Mouse (Mus musculus): ENCODE data around the gene Ap1g2. TPM values are rescaled to one million over a fixed set of nuclear protein-coding genes. Genes with fewer than 3 reads are reported as not detected.

Ap1g2 gene
- polyA plus RNA-seq, 1 experiment, result 28.2 TPM

DNA sequence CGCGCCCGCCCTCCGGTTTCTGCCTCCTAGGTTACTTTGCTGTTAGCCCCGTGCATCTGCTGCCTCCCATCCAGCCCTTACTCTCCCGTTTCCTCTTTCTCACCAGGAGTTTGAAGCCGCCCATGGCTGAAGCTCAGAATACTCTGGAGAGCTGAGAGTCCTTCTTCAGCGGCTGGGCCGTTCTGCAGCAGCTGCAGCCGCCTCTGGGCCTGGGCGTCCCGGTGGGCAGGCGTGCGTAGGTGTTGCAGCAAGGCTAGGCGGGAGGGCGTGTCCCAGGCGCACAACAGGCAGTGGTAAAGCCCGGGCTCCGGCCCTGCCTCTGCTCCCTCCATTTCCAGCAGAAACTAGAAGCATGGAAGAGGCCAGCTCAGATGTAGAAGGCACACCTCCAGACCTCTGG is 34.6 kb downstream of the Ap1g2 start:
- no peak for TF ChIP-seq CTCF (conservative IDR thresholded peaks at IDR 0.05; ENCODE audit: insufficient read depth, insufficient read length, low read depth, low read length)
- 50% methylated on average over 19 of the region's 19 CpGs for WGBS
- DNase-seq, result no peak
- Histone ChIP-seq H3K4me1 (ENCODE audit: control insufficient read depth, insufficient read depth, low read length) (no peaks in the 10 kb centered on the region), H3K27me3 (replicated peaks; ENCODE audit: control insufficient read depth, insufficient read depth, low read length) (no peaks in the 10 kb centered on the region), H3K4me3 (ENCODE audit: insufficient read depth, low read depth, low read length) (no peak overlapping the region), H3K36me3 (ENCODE audit: control insufficient read depth, insufficient read depth, low read length) (no peaks in the 10 kb centered on the region), H3K27ac (ENCODE audit: insufficient read depth, low read depth, low read length) (no peak overlapping the region)

DNA sequence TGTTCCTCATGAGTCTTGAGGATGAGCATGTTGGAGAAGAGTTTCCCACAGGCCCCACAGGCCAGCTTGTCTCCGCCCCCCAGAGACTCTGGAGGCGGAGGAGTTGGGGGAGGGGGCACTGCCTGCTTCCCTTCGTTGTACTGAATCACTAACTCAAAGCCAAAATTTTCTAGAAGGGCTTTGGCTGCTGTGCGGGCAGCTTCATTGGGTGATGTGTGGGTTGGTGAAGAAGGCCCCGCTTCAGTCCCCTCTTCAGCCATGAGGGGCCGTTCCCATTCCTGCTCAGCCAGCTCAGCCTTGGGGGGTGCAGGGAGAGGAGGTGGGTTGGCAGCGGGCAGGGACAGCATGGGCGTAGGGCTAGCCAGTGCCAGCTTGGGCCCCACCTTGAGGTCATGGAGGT is 40.4 kb downstream of the Ap1g2 start:
- TF ChIP-seq CTCF (conservative IDR thresholded peaks at IDR 0.05; ENCODE audit: insufficient read depth, insufficient read length, low read depth, low read length), result no peak
- no peak for TF ChIP-seq POLR2A (IDR thresholded peaks at IDR 0.05; ENCODE audit: low read depth, low read length)
- Histone ChIP-seq H3K27me3 (replicated peaks; ENCODE audit: control insufficient read depth, insufficient read depth, low read length) (no peaks in the 10 kb centered on the region), H3K27ac (ENCODE audit: insufficient read depth, low read depth, low read length) (no peak overlapping the region), H3K4me3 (ENCODE audit: insufficient read depth, low read depth, low read length) (no peak overlapping the region), H3K4me1 (ENCODE audit: control insufficient read depth, insufficient read depth, low read length) (no peaks in the 10 kb centered on the region), H3K36me3 (ENCODE audit: control insufficient read depth, insufficient read depth, low read length) (no peaks in the 10 kb centered on the region)
- 92% methylated on average over 8 of the region's 8 CpGs for WGBS
- no peak for DNase-seq

DNA sequence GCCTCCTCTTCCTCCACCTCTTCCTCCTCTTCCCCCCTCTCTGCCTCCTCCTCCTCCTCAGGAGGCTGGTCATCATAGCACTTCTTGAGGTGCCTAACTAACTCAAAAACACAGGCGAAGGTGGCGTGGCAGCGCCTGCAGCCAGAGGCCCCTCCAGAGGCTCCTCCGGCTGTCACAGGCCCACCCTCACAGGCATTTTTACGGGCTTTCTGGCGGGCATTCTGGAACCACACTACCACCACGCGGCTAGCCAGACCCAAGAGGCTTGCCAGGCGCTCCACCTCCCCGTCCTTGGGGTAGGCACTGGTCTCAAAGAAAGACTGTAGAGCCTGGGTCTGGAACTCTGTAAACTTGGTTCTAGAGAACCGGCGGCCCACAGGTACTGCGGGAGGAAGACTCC is 41.0 kb downstream of the Ap1g2 start:
- DNase-seq, result no peak
- Histone ChIP-seq H3K27me3 (replicated peaks; ENCODE audit: control insufficient read depth, insufficient read depth, low read length) (no peaks in the 10 kb centered on the region), H3K4me3 (ENCODE audit: insufficient read depth, low read depth, low read length) (no peak overlapping the region), H3K4me1 (ENCODE audit: control insufficient read depth, insufficient read depth, low read length) (no peaks in the 10 kb centered on the region), H3K27ac (ENCODE audit: insufficient read depth, low read depth, low read length) (no peak overlapping the region), H3K36me3 (ENCODE audit: control insufficient read depth, insufficient read depth, low read length) (no peaks in the 10 kb centered on the region)
- 91% methylated on average over 13 of the region's 13 CpGs for WGBS
- TF ChIP-seq CTCF (conservative IDR thresholded peaks at IDR 0.05; ENCODE audit: insufficient read depth, insufficient read length, low read depth, low read length) (no peak), POLR2A (IDR thresholded peaks at IDR 0.05; ENCODE audit: low read depth, low read length) (no peak)

DNA sequence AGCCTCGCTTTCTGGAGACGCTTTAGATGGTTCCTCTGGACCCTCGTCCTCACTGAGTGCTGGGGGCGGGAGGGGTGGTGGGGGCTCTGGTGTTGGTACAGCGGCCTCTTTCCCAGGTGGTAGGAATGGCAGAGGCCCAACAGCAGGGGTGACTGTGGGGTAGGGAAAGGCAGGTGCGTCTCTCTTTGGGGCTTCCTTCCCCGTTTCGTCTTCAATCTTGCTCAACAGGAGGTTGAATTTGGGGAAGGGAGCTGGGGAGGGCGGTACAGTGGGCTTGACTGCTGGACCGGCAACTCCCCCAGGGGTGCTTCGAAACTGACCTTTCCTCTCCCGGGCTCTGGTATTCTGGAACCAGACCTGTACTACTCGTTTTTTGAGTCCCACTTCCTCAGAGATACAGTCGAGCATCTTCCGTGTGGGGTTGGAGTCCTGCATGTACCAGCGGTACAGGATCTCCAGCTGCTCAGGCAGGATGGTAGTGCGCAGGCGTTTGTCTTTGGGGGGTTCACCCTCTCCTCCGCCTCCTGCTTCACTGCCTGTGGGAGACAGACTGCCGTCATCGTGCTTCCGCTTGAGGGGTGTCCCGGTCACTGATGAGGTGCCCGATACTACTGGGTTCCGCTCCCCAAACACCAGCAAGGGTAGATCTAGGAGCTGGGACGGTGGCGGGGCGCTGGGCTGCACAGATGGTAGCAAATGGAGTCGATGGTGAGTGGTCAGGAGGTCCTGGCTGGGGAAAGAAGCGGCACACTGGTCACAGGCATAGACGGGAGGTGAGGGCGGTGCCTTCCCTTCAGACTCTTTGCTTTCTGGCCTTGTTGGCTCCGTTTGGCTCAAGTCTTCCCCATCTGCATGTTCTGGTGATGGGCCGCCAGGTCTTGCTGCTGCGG is 41.7 kb downstream of the Ap1g2 start:
- no peak overlapping the region for H3K4me3 ChIP-seq (ENCODE audit: insufficient read depth, low read depth, low read length)
- WGBS, result 87% methylated on average over 35 of the region's 35 CpGs
- TF ChIP-seq POLR2A (IDR thresholded peaks at IDR 0.05; ENCODE audit: low read depth, low read length) (no peak), CTCF (conservative IDR thresholded peaks at IDR 0.05; ENCODE audit: insufficient read depth, insufficient read length, low read depth, low read length) (no peak)
- H3K27ac ChIP-seq (ENCODE audit: insufficient read depth, low read depth, low read length), result no peak overlapping the region
- H3K4me1 ChIP-seq (ENCODE audit: control insufficient read depth, insufficient read depth, low read length), result no peaks in the 10 kb centered on the region; the same call in 1 of the 2 replicates
- no peaks in the 10 kb centered on the region for H3K27me3 ChIP-seq (replicated peaks; ENCODE audit: control insufficient read depth, insufficient read depth, low read length)
- H3K36me3 ChIP-seq (ENCODE audit: control insufficient read depth, insufficient read depth, low read length), result no peaks in the 10 kb centered on the region
- DNase-seq, result no peak

DNA sequence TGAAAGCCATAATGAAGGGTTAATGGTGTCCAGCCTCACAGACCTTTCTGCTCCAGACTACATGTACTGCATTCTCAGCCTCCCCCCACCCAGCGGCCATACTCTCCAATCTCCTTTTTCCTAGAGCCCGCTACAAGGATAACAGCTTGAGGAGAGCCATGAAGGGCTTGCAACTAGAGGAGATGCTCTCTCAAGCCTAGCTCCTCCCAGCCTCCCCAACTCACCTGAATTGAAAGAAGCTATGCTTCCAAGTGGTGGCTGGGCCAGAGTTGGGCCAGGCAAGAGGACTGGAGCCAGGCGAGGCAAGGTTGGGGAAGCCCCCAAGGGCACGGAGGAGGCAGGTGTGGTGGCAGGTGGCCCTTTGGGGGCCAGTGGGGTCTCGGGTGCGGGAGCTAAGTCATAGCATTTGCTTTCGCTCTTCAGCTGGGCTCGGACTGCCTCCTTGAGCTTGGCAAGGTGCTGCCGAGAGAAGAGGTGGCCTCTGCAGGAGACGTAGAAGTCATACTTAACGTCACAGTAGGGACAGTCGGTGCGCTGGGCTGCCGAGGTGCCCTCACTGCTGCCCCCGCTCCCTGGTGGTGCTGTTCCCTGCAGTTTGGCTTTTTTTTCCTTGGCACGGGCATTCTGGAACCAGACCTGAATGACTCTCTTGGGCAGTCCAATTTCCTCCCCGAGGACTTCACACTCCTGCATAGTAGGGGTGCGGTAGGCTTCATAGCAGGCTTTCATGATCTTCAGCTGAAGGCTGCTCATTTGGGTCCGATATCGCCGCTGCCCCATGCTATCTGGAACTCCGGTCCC is 42.6 kb downstream of the Ap1g2 start:
- TF ChIP-seq CTCF (conservative IDR thresholded peaks at IDR 0.05; ENCODE audit: insufficient read depth, insufficient read length, low read depth, low read length) (no peak), POLR2A (IDR thresholded peaks at IDR 0.05; ENCODE audit: low read depth, low read length) (no peak)
- 90% methylated on average over 22 of the region's 22 CpGs for WGBS
- no peak for DNase-seq

DNA sequence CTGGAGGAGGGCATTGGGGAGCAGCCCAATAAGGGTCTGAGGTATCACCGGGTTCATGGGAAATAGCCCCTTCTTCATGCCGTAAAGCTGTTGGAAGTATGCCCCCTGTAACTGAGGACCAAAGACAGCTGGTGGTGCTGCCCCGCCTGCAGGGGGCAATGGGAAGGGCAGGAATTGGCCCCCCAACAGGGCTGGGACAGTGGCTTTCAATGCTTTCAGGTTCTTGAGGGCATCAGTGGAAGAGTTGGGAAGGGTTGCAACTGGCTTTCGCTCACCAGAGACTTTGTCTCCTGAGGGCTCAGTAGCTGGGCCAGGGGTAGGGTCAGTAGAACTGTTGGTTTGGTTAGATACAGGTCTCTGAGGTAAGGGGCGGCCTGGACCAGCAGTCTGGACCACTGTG is 43.3 kb downstream of the Ap1g2 start:
- WGBS, result 86% methylated on average over 5 of the region's 5 CpGs
- no peaks in the 10 kb centered on the region; the same call in 1 of the 2 replicates for H3K4me1 ChIP-seq (ENCODE audit: control insufficient read depth, insufficient read depth, low read length)
- TF ChIP-seq CTCF (conservative IDR thresholded peaks at IDR 0.05; ENCODE audit: insufficient read depth, insufficient read length, low read depth, low read length) (no peak), POLR2A (IDR thresholded peaks at IDR 0.05; ENCODE audit: low read depth, low read length) (no peak)
- DNase-seq, result no peak
- H3K27me3 ChIP-seq (replicated peaks; ENCODE audit: control insufficient read depth, insufficient read depth, low read length), result no peaks in the 10 kb centered on the region
- no peaks in the 10 kb centered on the region for H3K36me3 ChIP-seq (ENCODE audit: control insufficient read depth, insufficient read depth, low read length)
- H3K4me3 ChIP-seq (ENCODE audit: insufficient read depth, low read depth, low read length), result no peak overlapping the region
- H3K27ac ChIP-seq (ENCODE audit: insufficient read depth, low read depth, low read length), result no peak overlapping the region

More for the DNA sequence above, 42.6 kb downstream of the Ap1g2 start:
- no peak overlapping the region for H3K27ac ChIP-seq (ENCODE audit: insufficient read depth, low read depth, low read length)
- H3K36me3 ChIP-seq (ENCODE audit: control insufficient read depth, insufficient read depth, low read length), result no peaks in the 10 kb centered on the region
- H3K4me1 ChIP-seq (ENCODE audit: control insufficient read depth, insufficient read depth, low read length), result no peaks in the 10 kb centered on the region; the same call in 1 of the 2 replicates
- H3K4me3 ChIP-seq (ENCODE audit: insufficient read depth, low read depth, low read length), result no peak overlapping the region
- H3K27me3 ChIP-seq (replicated peaks; ENCODE audit: control insufficient read depth, insufficient read depth, low read length), result no peaks in the 10 kb centered on the region

DNA sequence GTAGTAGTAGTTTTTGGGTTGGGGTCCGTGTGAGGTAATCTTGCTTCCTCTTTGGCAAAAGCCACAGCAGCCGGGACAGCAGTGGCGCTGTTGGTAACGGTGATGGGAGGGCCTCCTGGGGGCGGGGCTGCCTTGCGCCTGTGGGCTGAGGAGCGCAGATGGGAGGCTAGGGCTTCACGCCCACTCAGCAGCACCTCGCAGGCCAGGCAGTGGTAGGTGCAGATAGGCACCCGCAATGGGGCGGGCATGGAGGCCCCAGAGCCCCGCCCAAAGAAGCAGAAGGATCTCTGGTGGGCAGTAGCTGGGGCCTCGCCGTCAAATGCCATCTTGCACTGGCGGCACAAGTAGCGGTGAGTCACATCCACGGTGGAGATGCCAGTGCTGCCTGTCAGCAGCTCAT is 43.8 kb downstream of the Ap1g2 start:
- no peak overlapping the region for H3K4me3 ChIP-seq (ENCODE audit: insufficient read depth, low read depth, low read length)
- no peaks in the 10 kb centered on the region for H3K36me3 ChIP-seq (ENCODE audit: control insufficient read depth, insufficient read depth, low read length)
- TF ChIP-seq POLR2A (IDR thresholded peaks at IDR 0.05; ENCODE audit: low read depth, low read length) (no peak), CTCF (conservative IDR thresholded peaks at IDR 0.05; ENCODE audit: insufficient read depth, insufficient read length, low read depth, low read length) (no peak)
- DNase-seq, result no peak
- no peaks in the 10 kb centered on the region for H3K27me3 ChIP-seq (replicated peaks; ENCODE audit: control insufficient read depth, insufficient read depth, low read length)
- H3K27ac ChIP-seq (ENCODE audit: insufficient read depth, low read depth, low read length), result no peak overlapping the region
- WGBS, result 55% methylated on average over 17 of the region's 17 CpGs
- no peaks in the 10 kb centered on the region; the same call in 1 of the 2 replicates for H3K4me1 ChIP-seq (ENCODE audit: control insufficient read depth, insufficient read depth, low read length)
